Mouse (Mus musculus) testis, adult 2 months (tissue): Measurements from ENCODE around the gene Kremen2. TPM values are rescaled to one million over a fixed set of nuclear protein-coding genes. Genes with fewer than 3 reads are reported as not detected.

Experiments used
- H3K27ac ChIP-seq: fragments of 200-500 bp; 2 replicates; pipeline ENCODE4 v1.5.1; 2012; ENCODE audit warnings: low read depth, low read length; ENCODE audit not compliant: control insufficient read depth, insufficient read depth
- H3K27me3 ChIP-seq: fragments of 200-500 bp; 2 replicates; pipeline ENCODE4 v1.6.1; 2012; ENCODE audit warnings: mild to moderate bottlenecking, low read length, moderate library complexity; ENCODE audit not compliant: control insufficient read depth, insufficient read depth
- H3K36me3 ChIP-seq: fragments of 200-500 bp; 2 replicates; pipeline ENCODE4 v1.6.1; 2012; ENCODE audit warnings: mild to moderate bottlenecking, low read length; ENCODE audit not compliant: control insufficient read depth, insufficient read depth
- H3K4me1 ChIP-seq: fragments of 200-500 bp; 2 replicates; pipeline ENCODE4 v1.6.1; 2012; ENCODE audit warnings: low read length; ENCODE audit not compliant: control insufficient read depth, insufficient read depth
- H3K4me3 ChIP-seq: fragments of 200-500 bp; 2 replicates; pipeline ENCODE4 v1.5.1; 2012; ENCODE audit warnings: low read depth, mild to moderate bottlenecking, low read length, moderate library complexity, mixed read lengths; ENCODE audit not compliant: control insufficient read depth
- CTCF ChIP-seq: fragments of 200-500 bp; IDR thresholded peaks from 2 replicates; pipeline ENCODE4 v1.5.1; 2012; ENCODE audit warnings: low read depth, mild to moderate bottlenecking, inconsistent platforms, low read length, moderate library complexity; ENCODE audit not compliant: control insufficient read depth, insufficient read depth, insufficient replicate concordance
- POLR2A ChIP-seq: fragments of 200-500 bp; IDR thresholded peaks from 2 replicates; pipeline ENCODE4 v1.6.1; 2012; ENCODE audit warnings: low read depth, mild to moderate bottlenecking, inconsistent platforms, low read length, moderate library complexity; ENCODE audit not compliant: control insufficient read depth
- polyA plus RNA-seq: library from polyadenylated mRNA; depleted of rRNA; stranded (reverse); fragments of >200 nt; gene quantifications from 2 replicates; pipeline ENCODE4 v1.2.3, GENCODE M21; 2012; rRNA removed

Gene Kremen2
- polyA plus RNA-seq, 1 experiment: 0.80 TPM

DNA sequence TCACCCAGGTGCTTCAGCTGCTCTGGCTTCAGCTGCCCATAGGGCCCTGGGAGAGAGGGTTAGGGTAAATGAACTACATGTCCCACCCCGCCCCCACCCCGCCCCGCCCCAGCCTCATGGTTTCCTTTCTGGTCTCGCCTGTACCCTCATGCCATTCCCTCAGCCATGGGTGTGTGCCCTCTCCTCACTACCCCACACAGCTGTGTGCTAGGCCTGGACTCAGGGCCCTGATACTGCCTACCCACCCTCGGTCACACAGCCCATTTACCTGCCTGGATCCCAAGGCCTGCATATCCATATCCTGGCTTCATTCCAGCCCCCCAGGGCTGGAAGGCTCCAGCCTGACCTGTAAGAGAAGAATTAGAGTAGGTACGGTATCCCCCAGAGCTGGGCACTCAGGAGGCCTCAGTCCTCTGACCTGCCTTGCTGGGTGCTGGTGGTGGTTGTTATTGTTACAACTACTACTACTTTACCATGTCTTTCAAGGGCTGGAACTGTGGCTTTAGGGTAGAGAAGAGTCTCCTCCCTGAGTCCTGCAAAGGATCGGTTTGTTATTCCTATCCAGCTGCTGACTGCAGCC, 40.0 kb downstream of the Kremen2 start:
- TF ChIP-seq CTCF: no peak
- no peak for TF ChIP-seq POLR2A
- H3K4me3 ChIP-seq: no peak overlapping the region
- no peaks in the 10 kb centered on the region for H3K4me1 ChIP-seq
- no peaks in the 10 kb centered on the region for H3K36me3 ChIP-seq
- H3K27me3 ChIP-seq: no peaks in the 10 kb centered on the region
- no peak overlapping the region for H3K27ac ChIP-seq

DNA sequence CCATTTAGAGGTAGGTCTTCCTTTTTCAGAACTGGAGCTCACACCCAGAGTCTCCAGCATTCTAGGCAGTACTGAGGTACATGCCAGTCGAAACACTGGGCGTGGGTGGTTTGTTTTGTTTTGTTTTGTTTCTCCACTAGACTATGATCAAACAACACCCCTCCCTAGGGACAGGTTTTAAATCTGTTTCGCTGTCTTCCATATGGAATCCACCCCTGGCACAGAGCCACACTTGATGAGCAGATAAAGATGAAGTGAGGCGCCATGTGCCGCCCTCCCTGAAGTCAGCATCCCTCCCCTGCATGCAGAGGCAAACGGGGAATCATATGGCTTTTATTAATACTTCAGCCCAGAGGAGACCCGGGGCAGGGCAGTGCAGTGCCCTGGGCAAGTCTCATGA, 40.9 kb downstream of the Kremen2 start:
- no peaks in the 10 kb centered on the region for H3K36me3 ChIP-seq
- no peak overlapping the region for H3K27ac ChIP-seq
- H3K4me1 ChIP-seq: peaks cover 7% of the 10 kb centered on the region
- no peak overlapping the region for H3K4me3 ChIP-seq
- no peak for TF ChIP-seq POLR2A
- TF ChIP-seq CTCF: no peak
- no peaks in the 10 kb centered on the region for H3K27me3 ChIP-seq

DNA sequence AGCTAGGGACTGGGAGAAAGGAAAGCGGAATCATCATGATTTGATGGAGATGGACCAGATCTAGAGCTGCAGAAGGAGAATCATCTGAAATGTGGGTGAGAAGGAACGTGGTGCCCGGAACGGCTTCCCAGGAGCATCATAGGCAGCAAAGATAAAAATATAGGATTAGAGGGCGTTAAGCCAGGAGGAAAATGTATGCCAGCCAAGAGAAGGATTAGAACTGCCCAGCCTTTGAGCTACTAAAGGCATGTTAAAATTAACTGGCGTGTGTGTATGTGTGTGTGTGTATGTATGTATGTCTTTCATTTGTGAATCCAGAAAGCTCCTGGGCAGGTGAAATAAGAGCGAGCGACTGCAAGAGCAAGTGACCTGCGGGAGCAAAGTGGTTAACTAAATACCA, 42.3 kb downstream of the Kremen2 start:
- Histone ChIP-seq H3K36me3 (no peaks in the 10 kb centered on the region), H3K4me1 (peaks cover 7% of the 10 kb centered on the region), H3K27ac (no peak overlapping the region), H3K4me3 (no peak overlapping the region), H3K27me3 (no peaks in the 10 kb centered on the region)
- TF ChIP-seq CTCF (no peak), POLR2A (no peak)

DNA sequence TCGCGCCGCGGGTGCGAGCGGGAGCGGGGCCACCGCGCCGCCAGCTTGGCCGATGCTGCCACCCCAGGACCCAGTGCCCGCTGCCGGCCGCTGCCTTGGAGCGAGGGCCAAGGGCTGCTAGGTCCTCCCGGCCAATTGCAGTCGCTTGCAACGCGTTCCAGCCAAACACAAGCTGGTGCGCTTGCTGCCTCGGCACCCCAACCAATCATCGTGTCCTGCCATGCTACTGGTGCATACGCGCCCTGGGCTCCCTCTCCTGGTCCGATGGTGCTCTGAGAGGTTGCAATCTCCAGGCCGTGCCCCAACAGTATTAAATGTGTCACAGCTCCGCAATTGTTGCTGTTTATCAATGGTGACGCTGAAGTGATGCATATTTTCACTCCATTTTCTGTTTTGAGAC, 45.6 kb downstream of the Kremen2 start:
- Histone ChIP-seq H3K27me3 (no peaks in the 10 kb centered on the region), H3K27ac (no peak overlapping the region), H3K4me1 (peaks cover 7% of the 10 kb centered on the region), H3K36me3 (no peaks in the 10 kb centered on the region), H3K4me3 (peak overlapping the region; percentile 66)
- TF ChIP-seq POLR2A (no peak), CTCF (peak; percentile 50; the same call in 1 of the 2 replicates)

DNA sequence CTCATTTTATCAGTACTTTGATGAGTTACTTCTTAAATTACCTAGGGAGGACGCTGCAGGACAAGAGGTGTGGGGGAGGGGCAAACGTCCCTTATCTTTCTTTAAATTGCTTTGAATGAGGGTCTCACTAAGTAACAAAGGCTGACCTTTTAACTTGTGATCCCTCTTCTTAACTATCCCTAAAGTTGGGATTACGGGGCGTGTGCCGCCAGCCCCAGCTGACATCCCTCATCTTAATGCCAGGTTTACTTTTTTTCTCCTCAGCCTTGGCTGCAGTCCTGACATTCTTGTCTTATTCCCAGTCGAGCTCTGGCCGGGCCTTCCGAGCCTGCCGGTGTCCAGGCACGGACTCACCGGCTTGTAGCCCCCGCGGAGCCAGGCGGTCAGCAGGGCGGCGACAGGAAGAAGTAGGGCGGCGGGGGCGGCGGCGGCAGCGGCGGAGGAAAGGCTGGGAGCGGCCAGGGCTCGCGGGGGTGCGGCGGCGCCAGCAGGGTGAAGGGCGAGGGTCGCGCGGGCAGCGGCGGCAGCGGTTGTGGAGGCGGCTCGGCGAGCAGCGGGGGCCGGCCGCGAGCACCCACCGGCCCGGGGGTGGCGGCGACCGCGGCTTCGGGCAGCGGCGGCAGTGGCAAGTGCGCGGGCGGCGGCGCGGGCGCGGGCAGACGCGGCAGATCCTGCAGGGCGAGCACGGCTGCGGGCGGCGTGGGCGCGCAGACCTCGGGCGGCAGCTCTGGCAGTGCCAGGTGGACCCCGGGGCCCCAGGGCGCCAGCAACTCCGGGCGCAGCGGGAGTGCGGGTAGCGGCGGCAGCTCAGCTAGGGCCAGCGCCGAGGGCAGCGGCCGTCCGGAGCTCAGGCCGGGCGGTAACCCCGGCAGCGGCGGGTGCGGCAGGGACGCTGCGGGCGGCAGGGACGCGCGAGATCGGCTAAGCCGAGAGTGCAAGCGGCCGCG, 46.2 kb downstream of the Kremen2 start:
- no peak overlapping the region for H3K27ac ChIP-seq
- H3K27me3 ChIP-seq: no peaks in the 10 kb centered on the region
- no peak for TF ChIP-seq CTCF
- no peak for TF ChIP-seq POLR2A

DNA sequence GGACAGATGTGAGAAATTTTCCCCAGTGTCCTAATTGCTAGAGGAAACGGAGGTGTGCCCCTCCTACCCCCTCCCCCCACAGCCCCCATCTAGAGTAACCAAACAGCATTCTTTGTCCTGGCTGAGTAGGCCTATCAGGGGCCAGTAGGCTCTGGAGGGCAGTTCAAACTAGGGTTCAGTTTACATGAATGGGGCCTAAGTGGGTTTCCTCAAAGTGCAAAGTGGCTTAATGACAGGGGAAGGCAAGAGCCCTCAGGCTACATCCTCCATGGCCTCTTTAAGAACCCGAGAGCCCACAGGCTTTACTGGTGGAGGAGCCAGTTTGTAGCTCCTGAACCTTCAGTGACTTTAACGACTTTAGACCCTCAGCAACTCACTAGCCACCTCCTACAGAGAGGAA, 49.8 kb downstream of the Kremen2 start:
- no peak for TF ChIP-seq POLR2A
- H3K27ac ChIP-seq: no peak overlapping the region
- H3K4me1 ChIP-seq: peaks cover 7% of the 10 kb centered on the region

More for the DNA sequence above, 46.2 kb downstream of the Kremen2 start:
- Histone ChIP-seq H3K36me3 (no peaks in the 10 kb centered on the region), H3K4me3 (peak overlapping the region; percentile 66), H3K4me1 (peaks cover 7% of the 10 kb centered on the region)

DNA sequence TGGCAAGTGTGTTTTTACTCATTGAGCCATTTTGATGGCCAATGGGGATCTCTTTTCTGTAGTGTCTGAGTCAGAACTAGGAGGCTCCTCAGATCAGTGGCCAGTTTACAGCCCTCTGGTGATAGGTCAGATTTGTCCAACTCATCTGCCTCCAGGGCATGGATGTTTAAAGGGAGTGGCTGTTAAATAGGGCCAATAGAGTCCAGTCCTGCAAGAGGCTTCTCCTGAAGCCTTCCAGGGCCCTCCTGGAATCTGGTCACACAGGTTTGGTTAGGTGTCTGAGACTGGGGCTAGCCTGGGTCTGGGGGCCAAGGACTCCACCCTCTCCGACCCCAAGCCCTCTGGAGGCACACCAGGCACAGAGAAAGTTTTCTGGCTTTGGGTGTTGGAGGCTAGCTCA, 51.1 kb downstream of the Kremen2 start:
- Histone ChIP-seq H3K4me3 (no peak overlapping the region), H3K4me1 (no peaks in the 10 kb centered on the region; the same call in 1 of the 2 replicates), H3K27ac (no peak overlapping the region), H3K27me3 (no peaks in the 10 kb centered on the region), H3K36me3 (no peaks in the 10 kb centered on the region)
- TF ChIP-seq POLR2A (no peak), CTCF (no peak)

More for the DNA sequence above, 49.8 kb downstream of the Kremen2 start:
- H3K27me3 ChIP-seq: no peaks in the 10 kb centered on the region
- H3K4me3 ChIP-seq: no peak overlapping the region
- H3K36me3 ChIP-seq: no peaks in the 10 kb centered on the region

Other genes with a start within 250 kb of the Kremen2 start
- gene Zfp213, start 181.6 kb downstream of the Kremen2 start, polyA plus RNA-seq: 3.5 and 3.7 TPM in 2 replicates
- 45.3 and 57.6 TPM in 2 replicates for gene Zfp13, start 146.3 kb downstream of the Kremen2 start, polyA plus RNA-seq
- 4.5 and 4.9 TPM in 2 replicates for gene Zscan10, start 145.0 kb downstream of the Kremen2 start, polyA plus RNA-seq
- gene Mmp25, start 100.6 kb downstream of the Kremen2 start, polyA plus RNA-seq: 0.35 and 0.36 TPM in 2 replicates
- 1.0 and 1.5 TPM in 2 replicates for gene Bicdl2, start 85.3 kb downstream of the Kremen2 start, polyA plus RNA-seq
- 54.9 and 64.9 TPM in 2 replicates for gene Hcfc1r1, start 72.2 kb downstream of the Kremen2 start, polyA plus RNA-seq
- gene Thoc6, start 72.0 kb downstream of the Kremen2 start, polyA plus RNA-seq: 9.8 and 9.9 TPM in 2 replicates
- gene Tnfrsf12a, start 68.4 kb downstream of the Kremen2 start, polyA plus RNA-seq: 1.2 and 1.7 TPM in 2 replicates
- gene Cldn6, start 66.6 kb downstream of the Kremen2 start, polyA plus RNA-seq: 0.16 and 0.19 TPM in 2 replicates
- gene Cldn9, start 61.8 kb downstream of the Kremen2 start, polyA plus RNA-seq: 0.27 and 0.72 TPM in 2 replicates
- 6.7 and 7.1 TPM in 2 replicates for gene 1520401A03Rik, start 23.1 kb downstream of the Kremen2 start, polyA plus RNA-seq
- gene Pkmyt1, start 19.5 kb downstream of the Kremen2 start, polyA plus RNA-seq: 78.6 and 88.6 TPM in 2 replicates
- gene Paqr4, start 5.0 kb downstream of the Kremen2 start, polyA plus RNA-seq: 0.69 and 0.85 TPM in 2 replicates
- 155 and 178 TPM in 2 replicates for gene Flywch1, start 25.8 kb upstream of the Kremen2 start, polyA plus RNA-seq
- 11.8 and 14.8 TPM in 2 replicates for gene Flywch2, start 40.2 kb upstream of the Kremen2 start, polyA plus RNA-seq
- gene Srrm2, start 44.7 kb upstream of the Kremen2 start, polyA plus RNA-seq: 259 and 286 TPM in 2 replicates
- gene Elob, start 83.3 kb upstream of the Kremen2 start, polyA plus RNA-seq: 1,587 and 1,813 TPM in 2 replicates
- 0.89 and 1.2 TPM in 2 replicates for gene Prss33, start 90.2 kb upstream of the Kremen2 start, polyA plus RNA-seq
- gene Prss32, start 98.0 kb upstream of the Kremen2 start, polyA plus RNA-seq: 0.30 and 0.36 TPM in 2 replicates
- 12.2 and 13.8 TPM in 2 replicates for gene Prss41, start 98.3 kb upstream of the Kremen2 start, polyA plus RNA-seq
- gene Prss21, start 122.2 kb upstream of the Kremen2 start, polyA plus RNA-seq: 208 and 246 TPM in 2 replicates
- 0.34 and 0.67 TPM in 2 replicates for gene Dcpp1, start 135.0 kb upstream of the Kremen2 start, polyA plus RNA-seq
- not detected in 2 replicates for gene Dcpp2, start 135.0 kb upstream of the Kremen2 start, polyA plus RNA-seq
- not detected in 2 replicates for gene Dcpp3, start 171.6 kb upstream of the Kremen2 start, polyA plus RNA-seq
- gene Sbp, start 195.8 kb upstream of the Kremen2 start, polyA plus RNA-seq: not detected in 2 replicates
- gene Sbpl, start 209.4 kb upstream of the Kremen2 start, polyA plus RNA-seq: not detected in 2 replicates
- gene Prss30, start 234.7 kb upstream of the Kremen2 start, polyA plus RNA-seq: not detected in 2 replicates